Mouse (Mus musculus) heart, adult 2 months (tissue): ENCODE results near the gene Foxn3.

Experiments
- CTCF ChIP-seq: fragments of 200-600 bp; IDR thresholded peaks from 2 replicates; pipeline ENCODE4 v1.8.1; 2022; ENCODE audit warnings: antibody characterized with exemption, mild to moderate bottlenecking, moderate library complexity
- EP300 ChIP-seq: fragments of 200-500 bp; IDR thresholded peaks from 2 replicates; pipeline ENCODE4 v1.6.1; 2011; ENCODE audit warnings: low read depth, low read length, control low read depth; ENCODE audit not compliant: insufficient read depth
- POLR2A ChIP-seq: fragments of 200-500 bp; IDR thresholded peaks from 2 replicates; pipeline ENCODE4 v1.6.1; 2011; ENCODE audit warnings: mild to moderate bottlenecking, low read depth, low read length, control low read depth; ENCODE audit not compliant: insufficient read depth

DNA sequence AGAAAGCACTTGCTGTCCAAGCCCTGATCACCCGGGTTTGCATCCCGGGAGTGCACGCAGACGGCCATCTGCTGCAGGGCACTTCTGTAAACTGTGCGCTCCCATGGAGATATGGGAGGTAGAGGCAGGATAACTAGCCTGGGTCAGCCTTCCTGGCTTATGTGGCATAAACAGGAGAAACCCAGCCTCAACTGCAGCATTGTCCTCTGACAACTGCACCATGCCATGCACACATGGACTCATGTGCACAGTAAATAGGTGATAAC lies 332.7 kb downstream of the Foxn3 start:
- TF ChIP-seq CTCF (no peak), EP300 (no peak), POLR2A (no peak)
